Mouse (Mus musculus) hindbrain, embryonic 11.5 days (tissue): ENCODE data around the gene Nmt2. TPM values are rescaled to one million over a fixed set of nuclear protein-coding genes. Genes with fewer than 3 reads are reported as not detected.

Source experiments
- ATAC-seq: fragments of 200-750 bp; cut with Nextera tagmentation; 2 replicates; pipeline ENCODE4 v1.8.0; 2017; ENCODE audit warnings: mild to moderate bottlenecking, moderate TSS enrichment, moderate library complexity; ENCODE audit not compliant: low FRiP score
- DNase-seq: peaks from one replicate; pipeline ENCODE4 v3.0.0-alpha.2; 2015; ENCODE audit warnings: low spot score
- H3K27ac ChIP-seq: fragments of 300-500 bp; sonication (generic); 2 replicates; pipeline ENCODE4 v1.5.1; 2014; ENCODE audit warnings: mild to moderate bottlenecking, low read depth, low read length
- H3K27me3 ChIP-seq: fragments of 300-500 bp; sonication (generic); 2 replicates; pipeline ENCODE4 v1.6.1; 2014; ENCODE audit warnings: mild to moderate bottlenecking, low read length, moderate library complexity, mixed read lengths; ENCODE audit not compliant: control insufficient read depth, insufficient read depth
- H3K36me3 ChIP-seq: fragments of 300-500 bp; sonication (generic); 2 replicates; pipeline ENCODE4 v1.6.1; 2014; ENCODE audit warnings: mild to moderate bottlenecking, low read length, moderate library complexity, mixed read lengths; ENCODE audit not compliant: control insufficient read depth, insufficient read depth
- H3K4me1 ChIP-seq: fragments of 300-500 bp; sonication (generic); replicated peaks from 2 replicates; pipeline ENCODE4 v1.6.1; 2014; ENCODE audit warnings: low read length, mixed read lengths; ENCODE audit not compliant: control insufficient read depth, insufficient read depth
- H3K4me2 ChIP-seq: fragments of 300-500 bp; sonication (generic); replicated peaks from 2 replicates; pipeline ENCODE4 v1.6.1; 2014; ENCODE audit warnings: mild to moderate bottlenecking, low read depth, low read length
- H3K4me3 ChIP-seq: fragments of 300-500 bp; sonication (generic); 2 replicates; pipeline ENCODE4 v1.5.1; 2014; ENCODE audit warnings: low read depth, low read length
- H3K9ac ChIP-seq: fragments of 300-500 bp; sonication (generic); 2 replicates; pipeline ENCODE4 v1.6.1; 2014; ENCODE audit warnings: low read depth, low read length
- H3K9me3 ChIP-seq: fragments of 300-500 bp; sonication (generic); 2 replicates; pipeline ENCODE4 v1.6.1; 2016; ENCODE audit warnings: low read length; ENCODE audit not compliant: control insufficient read depth
- WGBS: fragments of 180-500 bp; shearing (Covaris S2); extraction: QIAGEN DNeasy Blood & Tissue Kit; methylation state at CpG from one replicate; pipeline ENCODE4 v1.1.7; 2014; 5-methylcytosine and 5-hydroxymethylcytosine counted together
- polyA plus RNA-seq: library from polyadenylated mRNA; unstranded; fragments of >200 nt; fragmentation: Nextera tagmentation; extraction: Ambion mirVana; gene quantifications from 2 replicates; pipeline ENCODE4 v1.2.1, GENCODE M21; 2014

Nmt2 gene
- polyA plus RNA-seq, 1 experiment from 2014 or later: 76.5 TPM

DNA sequence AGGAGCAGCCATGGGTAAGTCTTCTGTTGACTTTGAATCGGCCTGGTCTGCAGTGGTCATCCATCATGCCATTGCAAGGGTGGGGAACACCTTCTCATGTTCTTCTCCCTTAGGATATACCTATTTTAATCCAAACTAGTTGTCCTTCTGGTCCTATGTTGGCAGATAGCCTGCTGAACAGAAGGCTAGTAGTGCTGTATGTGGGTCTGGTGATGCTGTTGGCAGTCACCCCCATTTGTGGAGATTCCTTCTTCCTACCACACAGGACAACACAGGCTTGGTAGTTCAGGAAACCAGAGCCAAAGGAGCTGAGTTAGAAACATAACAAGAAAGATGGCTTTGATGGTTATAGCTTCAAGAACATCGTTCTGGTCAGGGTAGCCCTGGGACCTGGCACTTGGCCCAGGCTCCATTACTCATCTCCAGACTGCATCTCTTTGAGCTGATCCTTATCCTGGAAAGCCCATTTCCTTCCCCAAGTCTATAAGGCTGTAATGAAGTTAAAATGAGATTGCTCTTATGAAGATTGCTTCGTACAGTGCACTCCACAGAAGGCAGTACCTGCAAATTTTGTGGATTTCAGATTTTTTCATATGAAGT lies 21.5 kb downstream of the Nmt2 start:
- WGBS: 90% methylated on average over 3 of the region's 3 CpGs
- no peaks in the 10 kb centered on the region for H3K4me1 ChIP-seq
- no peak overlapping the region for H3K4me3 ChIP-seq
- H3K9ac ChIP-seq: no peak overlapping the region
- no peak overlapping the region for H3K4me2 ChIP-seq
- no peaks in the 10 kb centered on the region for H3K36me3 ChIP-seq
- H3K27ac ChIP-seq: no peak overlapping the region
- no peak for DNase-seq
- no peaks in the 10 kb centered on the region for H3K27me3 ChIP-seq
- no peak for ATAC-seq
- no peaks in the 10 kb centered on the region for H3K9me3 ChIP-seq

DNA sequence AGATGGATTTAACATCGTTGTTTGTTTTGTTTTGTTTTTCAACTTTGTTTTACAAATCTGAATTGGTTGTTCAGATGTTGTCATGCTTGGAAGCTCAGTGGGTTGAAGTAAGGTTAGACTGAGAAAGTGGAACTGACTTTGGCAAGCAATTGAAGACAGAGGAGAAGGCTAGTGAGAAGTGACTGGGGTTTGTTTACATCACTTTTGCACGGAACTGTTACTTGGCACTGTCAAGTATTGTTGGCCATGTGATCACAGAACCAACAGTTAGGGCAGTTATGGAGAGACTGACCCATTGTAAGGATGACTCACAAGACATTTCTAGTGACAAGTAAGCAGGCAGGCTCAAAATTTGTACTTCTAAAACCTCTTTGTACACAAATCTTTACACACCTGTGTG lies 39.1 kb downstream of the Nmt2 start:
- DNase-seq: no peak
- Histone ChIP-seq H3K4me3 (no peak overlapping the region), H3K9me3 (no peaks in the 10 kb centered on the region), H3K9ac (no peak overlapping the region), H3K4me2 (no peak overlapping the region), H3K4me1 (no peaks in the 10 kb centered on the region), H3K27ac (no peak overlapping the region), H3K27me3 (no peaks in the 10 kb centered on the region), H3K36me3 (peaks cover 5% of the 10 kb centered on the region)
- 88% methylated on average over 2 of the region's 2 CpGs for WGBS
- ATAC-seq: no peak

DNA sequence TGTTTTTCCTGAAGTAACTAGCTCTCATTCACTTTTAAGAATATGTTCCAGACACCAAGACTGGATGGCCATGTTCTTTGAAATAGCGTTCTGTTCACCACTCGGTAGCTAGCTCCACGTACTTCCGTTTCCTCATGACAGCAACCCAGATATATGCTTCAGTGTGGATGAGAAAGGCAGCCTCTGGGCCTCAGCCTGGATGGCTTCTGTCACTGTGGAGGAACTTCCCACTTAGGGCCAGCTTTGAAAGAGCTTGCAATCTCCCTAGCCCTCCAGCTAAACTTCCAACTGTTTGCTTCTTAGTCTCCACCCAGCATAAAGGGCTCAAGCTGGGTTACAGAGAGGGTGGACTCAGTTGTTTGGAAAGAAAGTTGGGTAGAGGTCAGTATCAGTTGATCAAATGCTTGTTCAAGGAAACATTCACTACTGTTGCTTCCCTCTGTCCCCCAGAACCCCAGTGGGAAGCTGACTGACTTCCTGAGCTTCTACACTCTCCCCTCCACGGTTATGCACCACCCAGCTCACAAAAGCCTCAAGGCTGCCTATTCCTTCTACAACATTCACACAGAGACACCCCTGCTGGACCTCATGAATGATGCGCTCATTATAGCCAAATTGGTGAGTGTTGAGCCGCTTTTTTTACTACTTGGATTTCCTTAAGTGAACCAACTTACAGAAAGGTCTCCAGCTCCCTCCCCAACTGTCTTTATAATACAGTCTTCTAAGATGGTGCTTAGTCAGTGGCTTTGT lies 40.5 kb downstream of the Nmt2 start:
- H3K36me3 ChIP-seq: peaks cover 5% of the 10 kb centered on the region
- H3K27me3 ChIP-seq: no peaks in the 10 kb centered on the region
- 95% methylated on average over 7 of the region's 7 CpGs for WGBS

DNA sequence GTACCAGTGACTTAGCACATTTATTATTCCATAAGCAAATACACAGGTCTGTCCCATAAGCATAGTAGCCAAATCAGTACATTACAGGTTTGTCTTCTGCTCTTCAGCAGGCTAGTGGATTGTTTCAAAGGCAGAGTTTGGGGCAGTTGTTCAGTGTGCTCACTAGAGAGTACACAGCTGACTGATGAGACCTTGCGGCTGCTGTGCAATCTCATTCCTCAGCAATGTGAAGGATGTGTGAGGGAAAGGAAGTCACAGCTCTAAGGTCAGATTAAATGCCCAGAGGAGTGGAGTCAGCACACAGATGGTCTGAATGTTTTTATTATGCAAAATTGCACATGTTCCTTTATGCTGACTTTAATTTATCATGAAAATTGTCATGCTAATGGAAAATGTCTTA lies 42.5 kb downstream of the Nmt2 start:
- Histone ChIP-seq H3K27me3 (no peaks in the 10 kb centered on the region), H3K9me3 (no peaks in the 10 kb centered on the region), H3K27ac (no peak overlapping the region), H3K4me2 (no peak overlapping the region), H3K9ac (no peak overlapping the region), H3K4me3 (no peak overlapping the region), H3K36me3 (peaks cover 5% of the 10 kb centered on the region), H3K4me1 (no peaks in the 10 kb centered on the region)
- ATAC-seq (no peak), DNase-seq (no peak)
- WGBS: 87% methylated on average over 1 of the region's 1 CpGs

More for the DNA sequence above, 40.5 kb downstream of the Nmt2 start:
- no peak for ATAC-seq
- H3K27ac ChIP-seq: no peak overlapping the region
- no peak overlapping the region for H3K9ac ChIP-seq
- H3K9me3 ChIP-seq: no peaks in the 10 kb centered on the region
- no peaks in the 10 kb centered on the region for H3K4me1 ChIP-seq
- no peak for DNase-seq
- no peak overlapping the region for H3K4me2 ChIP-seq
- H3K4me3 ChIP-seq: no peak overlapping the region

DNA sequence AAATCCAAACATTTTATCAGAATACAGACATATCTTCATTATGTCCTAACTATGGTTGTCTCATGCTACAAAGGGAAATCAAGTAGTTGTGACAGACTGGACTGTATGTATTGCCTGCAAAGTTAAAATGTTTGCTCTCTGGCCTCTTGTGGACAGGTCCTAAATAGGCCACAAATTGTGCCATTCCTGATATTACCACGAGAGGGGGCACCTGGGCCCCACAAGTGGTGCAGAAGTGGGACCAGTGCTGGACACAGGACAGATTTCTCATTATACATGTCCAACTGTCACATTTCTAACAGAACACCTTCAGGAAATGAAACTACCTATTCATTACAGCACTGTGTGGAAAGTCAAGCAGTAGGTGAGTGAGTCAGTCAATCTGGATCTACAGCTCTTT lies 43.3 kb downstream of the Nmt2 start:
- H3K4me2 ChIP-seq: no peak overlapping the region
- ATAC-seq (no peak), DNase-seq (peak; percentile 70)
- peaks cover 5% of the 10 kb centered on the region for H3K36me3 ChIP-seq
- 37% methylated on average over 1 of the region's 1 CpGs for WGBS
- H3K9ac ChIP-seq: no peak overlapping the region
- no peak overlapping the region for H3K4me3 ChIP-seq
- no peaks in the 10 kb centered on the region for H3K4me1 ChIP-seq
- no peaks in the 10 kb centered on the region for H3K27me3 ChIP-seq
- no peaks in the 10 kb centered on the region for H3K9me3 ChIP-seq
- no peak overlapping the region for H3K27ac ChIP-seq

DNA sequence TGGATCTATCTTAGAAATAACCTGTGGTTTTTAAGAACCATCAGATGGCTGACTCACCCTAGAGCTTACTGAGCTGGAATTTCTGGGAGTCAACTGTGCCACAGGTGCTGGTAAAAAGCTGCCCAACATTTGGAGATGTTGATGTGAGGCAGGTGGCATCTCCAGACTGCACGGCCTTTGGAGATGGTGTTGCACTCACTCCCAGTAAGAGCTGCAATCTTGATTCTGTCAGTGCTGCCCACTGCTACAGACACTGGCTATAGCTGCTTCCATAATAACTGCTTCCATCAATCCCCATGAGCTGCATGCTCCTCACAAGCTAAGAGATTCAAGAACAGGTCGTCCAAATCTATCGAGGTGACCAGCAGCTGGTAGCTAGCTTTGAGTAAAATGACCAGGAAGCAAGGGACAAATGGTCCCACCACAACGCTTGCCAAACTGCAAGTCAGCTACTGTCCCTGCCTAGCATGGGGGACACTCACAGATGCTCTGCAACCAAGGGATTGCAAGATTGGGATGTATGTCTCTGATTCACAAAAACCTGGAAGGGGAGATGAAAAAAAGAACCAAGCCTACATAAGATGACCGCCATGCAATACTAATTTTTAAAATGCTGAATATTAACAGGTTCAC lies 47.2 kb downstream of the Nmt2 start:
- Histone ChIP-seq H3K27me3 (0 out of 2 replicates have a peak, but pooled peaks cover under 1% of the 10 kb centered on the region), H3K9me3 (no peaks in the 10 kb centered on the region), H3K9ac (no peak overlapping the region; the same call in 1 of the 2 replicates), H3K4me1 (no peaks in the 10 kb centered on the region), H3K4me3 (peak overlapping the region; percentile 65), H3K36me3 (no peaks in the 10 kb centered on the region), H3K4me2 (peak overlapping the region; percentile 70), H3K27ac (no peak overlapping the region)
- ATAC-seq: no peak
- 86% methylated on average over 5 of the region's 5 CpGs for WGBS
- no peak for DNase-seq

DNA sequence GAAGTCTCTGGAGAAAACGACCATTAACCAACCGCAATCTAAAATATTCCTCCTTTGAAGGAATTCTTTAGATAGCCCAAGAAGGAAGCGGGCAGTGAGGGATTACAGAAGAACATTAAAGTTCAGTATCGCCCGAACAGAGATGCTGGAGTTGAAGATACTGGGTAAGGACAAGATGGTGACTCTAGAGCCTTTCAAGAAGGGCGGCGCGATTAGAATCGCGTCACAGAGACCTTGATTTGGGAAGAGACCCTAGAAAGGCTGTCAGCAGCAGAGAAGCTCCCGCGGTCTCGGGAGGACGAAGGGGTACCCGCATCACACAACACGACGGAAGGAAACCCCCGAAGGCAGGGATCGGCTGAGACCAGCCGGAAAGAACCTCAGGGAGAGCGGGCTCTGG lies 48.0 kb downstream of the Nmt2 start:
- Histone ChIP-seq H3K9me3 (no peaks in the 10 kb centered on the region), H3K4me3 (peak overlapping the region; percentile 65), H3K4me2 (peak overlapping the region; percentile 70), H3K27me3 (0 out of 2 replicates have a peak, but pooled peaks cover 2% of the 10 kb centered on the region), H3K9ac (peak overlapping the region; percentile 72), H3K27ac (0 out of 2 replicates have a peak overlapping the region, but pooled peaks have one; percentile 42), H3K4me1 (no peaks in the 10 kb centered on the region), H3K36me3 (no peaks in the 10 kb centered on the region)
- no peak for DNase-seq
- WGBS: 5% methylated on average over 21 of the region's 21 CpGs
- no peak for ATAC-seq

DNA sequence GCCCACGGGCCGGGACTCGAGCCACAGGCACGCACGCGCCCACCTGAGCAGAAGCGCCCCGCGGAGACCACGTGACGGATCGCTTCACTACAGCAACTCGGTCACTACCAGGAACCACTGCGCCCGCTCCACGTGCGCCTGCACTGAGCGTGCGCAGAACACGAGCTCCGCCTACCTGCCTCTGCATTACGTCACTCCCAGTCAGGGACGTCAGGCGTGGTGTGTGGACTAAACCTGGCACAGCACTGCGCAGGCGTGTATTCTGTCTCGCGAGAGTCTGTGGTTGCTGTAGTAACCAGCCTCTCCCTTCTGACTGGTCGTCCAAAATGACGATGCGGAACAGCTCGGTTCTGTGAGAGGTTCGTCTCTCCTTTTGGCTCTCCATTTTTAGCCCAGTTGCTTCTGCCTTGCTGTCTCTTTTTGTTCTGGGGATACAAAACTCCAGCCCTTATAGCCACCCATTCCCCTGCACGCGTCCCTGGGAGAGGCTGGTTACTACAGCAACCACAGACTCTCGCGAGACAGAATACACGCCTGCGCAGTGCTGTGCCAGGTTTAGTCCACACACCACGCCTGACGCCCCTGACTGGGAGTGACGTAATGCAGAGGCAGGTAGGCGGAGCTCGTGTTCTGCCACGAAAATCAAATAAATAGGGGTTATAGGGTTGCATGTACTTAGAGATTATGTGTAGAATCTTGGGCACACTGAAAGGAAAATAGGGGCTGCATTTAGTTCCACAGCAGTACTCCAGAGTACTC lies 48.7 kb downstream of the Nmt2 start, which contains the start of gene Rpp38:
Rpp38 (minus strand) TSS at position 160 of the 759 bp plus-strand sequence.
- peak within 1 kb of the TSS; percentile 72 for H3K9ac ChIP-seq
- WGBS: under 1% methylated on average over 43 of the region's 45 CpGs
- peak within 1 kb of the TSS; percentile 65 for H3K4me3 ChIP-seq
- DNase-seq (peak; percentile 97), ATAC-seq (peak; percentile 99)
- 0 out of 2 replicates have a peak, but pooled peaks cover 2% of the 10 kb centered on the region for H3K27me3 ChIP-seq
- no peaks in the 10 kb centered on the region for H3K9me3 ChIP-seq
- peak within 1 kb of the TSS; percentile 42; the same call in 1 of the 2 replicates for H3K27ac ChIP-seq
- H3K4me2 ChIP-seq: peak within 1 kb of the TSS; percentile 70
- H3K36me3 ChIP-seq: no peaks in the 10 kb centered on the region
- no peaks in the 10 kb centered on the region for H3K4me1 ChIP-seq
